Mouse (Mus musculus): ENCODE measurements around the gene Nav3.
"Not testable (repeated sequence)": the region's sequence is repeated elsewhere in the genome, so short reads cannot be mapped to it uniquely, and the experiment has no call there.

Nav3 gene

GRCm38 (mm10) chr10:110455838-110456493 lies at the start of gene Nav3:
Gene Nav3 (minus strand): TSS chr10:110456204.
- peak; percentile 71 for DNase-seq

- no peak for DNase-seq
Measured at GRCm38 (mm10) chr10:110485306-110485705, 29.3 kb upstream of the Nav3 start.

- no peak for DNase-seq
Measured at GRCm38 (mm10) chr10:110484822-110485221, 28.8 kb upstream of the Nav3 start.

- DNase-seq = no peak
Measured at GRCm38 (mm10) chr10:110479189-110479588, 23.2 kb upstream of the Nav3 start.

- DNase-seq = no peak
Measured at GRCm38 (mm10) chr10:110477689-110478314, 21.8 kb upstream of the Nav3 start.

- DNase-seq = no peak
Measured at GRCm38 (mm10) chr10:110474107-110474506, 18.1 kb upstream of the Nav3 start.

DNA sequence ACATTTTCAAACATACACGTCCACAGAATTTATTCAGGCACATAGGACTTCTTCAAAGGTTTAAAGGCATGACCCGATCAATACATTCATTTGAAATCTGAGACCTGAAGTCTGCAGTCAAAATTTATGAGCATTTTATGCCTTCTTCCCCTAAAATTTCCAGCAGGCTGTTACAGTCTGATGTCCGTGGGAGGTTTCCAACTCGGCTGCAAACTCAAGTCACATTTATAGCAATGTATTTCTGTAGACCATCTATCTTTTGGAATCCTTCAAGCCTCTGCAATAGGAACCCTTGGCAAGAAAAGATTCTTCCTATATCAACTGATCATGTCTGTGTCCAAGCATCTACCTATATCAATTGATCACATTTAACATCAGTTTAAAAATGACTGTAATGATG lies 13.4 kb upstream of the Nav3 start:
- no peak for DNase-seq

- peak; percentile 60 for DNase-seq
Measured at GRCm38 (mm10) chr10:110455063-110455837, 754 bp downstream of the Nav3 start.

DNA sequence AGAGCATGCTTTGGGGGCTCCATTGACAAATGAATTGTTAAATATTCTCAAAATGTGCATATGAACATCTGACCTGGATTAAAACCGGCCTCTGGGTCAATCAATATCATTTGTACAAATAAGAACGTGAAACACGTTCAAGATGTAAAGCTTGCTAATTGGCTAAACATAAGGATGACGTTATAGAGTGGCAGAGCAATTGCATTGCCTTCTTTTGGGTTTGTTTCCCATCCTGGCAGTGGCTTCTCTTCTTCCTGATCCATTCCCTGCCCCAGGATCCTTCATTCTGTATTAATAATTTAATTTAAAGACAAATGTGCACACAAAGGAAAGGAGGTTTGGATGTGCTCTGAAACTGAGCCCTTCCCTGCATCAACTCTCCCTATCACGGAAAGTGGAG lies 2.4 kb downstream of the Nav3 start:
- no peak for DNase-seq

DNA sequence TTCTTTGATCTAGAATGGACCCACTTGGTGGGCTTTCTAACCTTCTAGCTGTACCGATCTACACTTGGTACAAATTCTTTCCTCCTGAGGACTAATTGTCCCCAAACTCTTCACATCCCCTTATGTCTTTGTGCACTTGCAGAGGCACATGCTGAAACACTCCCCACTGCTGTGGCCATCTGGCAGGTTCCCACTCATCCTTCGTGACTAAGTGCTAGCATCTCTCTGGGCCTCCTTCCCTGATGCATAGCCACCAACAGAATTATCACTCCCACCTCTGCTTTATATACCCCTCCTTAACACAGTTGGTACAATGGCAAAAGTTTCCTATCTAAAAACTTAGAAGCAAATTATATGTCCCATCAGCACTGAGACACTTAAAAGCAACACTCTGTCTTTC lies 15.6 kb downstream of the Nav3 start:
- peak; percentile 18 for DNase-seq

- no peak for DNase-seq
Measured at GRCm38 (mm10) chr10:110431078-110431477, 24.9 kb downstream of the Nav3 start.

DNA sequence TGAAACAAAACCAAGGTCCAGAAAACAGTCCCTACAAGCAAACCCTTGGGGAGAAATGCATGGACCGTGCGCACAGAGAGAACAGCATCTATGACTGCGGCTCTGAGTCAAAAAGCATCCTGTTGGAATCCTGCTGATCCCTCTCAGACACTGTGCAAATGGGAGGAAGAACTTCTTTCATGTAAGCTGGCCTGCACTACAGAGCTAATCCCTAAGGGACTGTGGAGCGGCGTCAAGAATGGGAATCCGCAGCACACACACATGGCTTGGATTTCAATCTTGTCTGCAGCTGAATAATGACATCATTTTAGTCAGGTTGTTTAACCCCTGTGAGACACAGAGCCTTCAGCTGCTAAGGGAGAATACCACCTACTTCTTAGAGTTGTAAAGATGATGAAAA lies 26.4 kb downstream of the Nav3 start:
- DNase-seq = no peak

GRCm38 (mm10) chr10:110429052-110429451 lies 27.0 kb downstream of the Nav3 start:
- no peak for DNase-seq

DNA sequence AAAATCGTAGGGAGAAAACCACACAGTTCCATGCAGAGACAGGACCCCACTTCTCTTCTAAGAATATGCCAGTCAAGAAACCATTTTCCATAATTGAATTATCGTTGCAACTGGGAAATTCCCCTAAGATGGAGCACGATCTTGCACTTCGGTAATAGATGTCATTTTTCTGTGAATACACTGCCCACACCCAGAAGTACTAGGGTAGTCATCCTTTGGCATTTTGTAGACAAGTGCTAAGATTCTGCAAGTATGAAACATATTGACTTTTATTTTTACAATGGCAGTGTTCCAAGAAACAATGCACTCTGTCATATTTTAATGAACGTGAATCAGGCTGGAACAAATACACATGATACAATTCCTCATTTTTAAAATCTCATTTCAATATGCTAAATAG lies 34.5 kb downstream of the Nav3 start:
- DNase-seq = no peak

GRCm38 (mm10) chr10:110417003-110417402 lies 39.0 kb downstream of the Nav3 start:
- DNase-seq = no peak

- DNase-seq = no peak
Measured at GRCm38 (mm10) chr10:110415624-110416023, 40.4 kb downstream of the Nav3 start.

DNA sequence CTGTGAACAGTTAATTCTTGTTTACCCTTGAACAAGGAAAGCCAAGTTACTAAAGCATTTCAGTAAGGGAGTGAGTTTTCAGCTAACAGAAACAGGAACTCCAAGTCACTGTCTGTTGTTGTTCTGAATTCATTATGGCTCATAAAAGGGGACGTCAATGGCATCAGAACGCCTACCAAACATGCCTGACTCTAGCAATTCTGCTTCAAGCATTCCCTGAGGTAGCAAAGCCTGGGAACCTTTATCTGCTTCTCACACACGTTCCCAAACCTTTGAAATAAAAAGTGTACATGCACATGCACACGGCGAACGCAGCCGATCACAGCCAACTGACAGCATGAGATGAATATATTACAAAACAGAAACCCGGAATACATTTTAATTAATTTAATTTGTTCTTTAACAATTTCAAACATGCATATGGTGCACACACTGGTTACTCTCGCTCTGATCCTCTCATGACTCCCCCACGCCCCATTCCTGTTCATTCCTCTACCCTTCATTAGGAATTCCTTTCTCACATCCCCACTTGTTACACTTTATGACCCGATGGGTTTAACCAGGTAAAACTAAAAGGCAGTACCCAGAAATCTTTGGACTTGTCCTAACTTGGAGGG lies 42.6 kb downstream of the Nav3 start:
- DNase-seq = no peak

DNA sequence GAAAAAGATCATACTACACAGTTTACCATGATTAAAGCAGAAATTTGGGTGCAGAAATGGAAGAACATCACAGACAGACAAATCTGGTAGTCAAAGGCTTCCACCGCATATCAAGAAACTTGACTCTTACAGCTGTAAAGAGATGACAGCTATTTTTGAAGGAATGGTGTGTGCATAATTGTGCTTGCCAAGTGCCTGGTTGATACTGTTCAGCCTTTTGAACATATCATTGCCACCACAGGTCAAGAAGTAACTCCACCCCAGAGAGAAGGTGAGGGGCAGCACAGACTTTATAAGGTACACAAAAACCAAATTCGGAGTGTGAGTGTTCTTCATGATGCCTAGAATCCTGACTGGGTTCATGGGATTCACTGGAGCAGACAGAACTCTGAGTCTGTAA lies 53.1 kb downstream of the Nav3 start:
- DNase-seq = no peak

DNA sequence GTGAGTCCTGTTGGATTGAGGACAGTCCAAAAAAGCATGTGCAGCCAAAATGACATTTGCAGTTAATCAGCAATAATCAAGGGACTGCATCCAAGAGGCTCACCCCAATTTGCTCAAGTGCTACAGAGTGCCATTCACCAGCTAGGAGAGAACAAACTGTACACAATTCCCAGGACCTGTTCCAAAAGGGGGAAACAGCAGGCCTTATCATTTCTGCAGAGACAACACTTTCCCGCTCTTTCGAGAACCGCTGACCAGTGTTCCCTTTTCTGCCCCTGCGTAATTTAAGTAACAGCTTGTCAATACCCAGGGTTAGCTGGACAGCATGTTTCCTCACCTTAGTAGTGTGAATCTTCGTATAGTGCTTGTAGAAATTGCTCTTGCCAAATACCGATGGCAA lies 55.4 kb downstream of the Nav3 start:
- no peak for DNase-seq

DNA sequence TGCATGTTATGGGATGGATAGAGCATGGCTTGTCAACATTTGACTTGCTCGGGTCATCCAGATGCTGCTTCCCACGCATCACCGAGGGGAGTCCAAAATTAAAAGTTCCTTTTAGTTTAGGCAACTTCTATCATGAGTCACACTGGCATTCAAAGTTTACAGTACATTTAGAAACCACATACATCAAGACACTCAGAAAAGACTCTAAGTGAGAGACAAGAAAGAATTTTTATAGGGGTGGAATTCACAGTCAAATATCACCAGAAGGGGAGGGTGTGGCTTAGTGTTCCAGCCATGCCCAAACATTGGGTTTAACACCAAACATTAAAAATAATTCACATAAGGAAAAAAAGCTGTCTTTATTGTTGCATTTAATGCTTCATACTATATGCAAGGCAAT lies 57.4 kb downstream of the Nav3 start:
- DNase-seq = no peak

- DNase-seq = no peak
Measured at GRCm38 (mm10) chr10:110386476-110387197, 69.4 kb downstream of the Nav3 start.

DNA sequence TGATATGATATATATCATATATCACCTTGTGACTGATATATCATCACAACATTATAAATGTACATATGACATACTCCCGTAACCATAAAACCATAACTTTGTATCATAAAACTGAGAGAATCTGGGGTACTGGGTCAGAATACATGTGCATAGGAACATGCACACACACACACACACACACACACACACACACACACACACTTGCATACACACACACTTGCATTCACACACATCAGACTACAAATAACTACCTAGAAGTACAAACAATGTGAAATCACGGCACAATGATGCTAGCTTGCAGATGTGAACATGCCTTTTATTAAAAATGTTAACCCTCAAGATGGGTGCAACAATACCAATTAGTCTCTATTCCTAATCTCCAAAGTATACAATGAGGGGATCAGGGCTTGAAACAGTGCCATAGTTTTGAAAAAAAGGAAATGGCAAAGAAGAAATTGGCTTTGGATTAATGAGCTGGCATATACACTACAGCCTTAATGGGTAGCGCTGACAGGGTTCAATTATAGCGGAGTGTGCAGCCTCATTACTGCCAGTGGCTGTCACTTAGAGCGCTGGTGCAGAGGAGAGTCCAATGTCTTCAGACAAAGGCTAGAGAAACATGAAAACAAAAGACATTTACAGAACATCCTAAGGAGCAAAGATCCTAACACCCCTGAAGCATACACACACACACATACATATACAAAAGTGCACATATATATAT lies 72.3 kb downstream of the Nav3 start:
- DNase-seq = not testable (repeated sequence)

Measured in cerebellum, adult 8-10 months (tissue).